Mouse (Mus musculus) CH12.LX (cell line): ENCODE results near the gene Fam171a1. TPM values are rescaled to one million over a fixed set of nuclear protein-coding genes. Genes with fewer than 3 reads are reported as not detected.

Source experiments
- DNase-seq: peaks from one replicate; pipeline ENCODE4 v3.0.0-alpha.2; 2013; ENCODE audit errors: extremely low read depth
- H3K27ac ChIP-seq: 2 replicates; pipeline ENCODE4 v1.5.1; 2012; ENCODE audit warnings: low read depth, mild to moderate bottlenecking, control low read depth, moderate library complexity; ENCODE audit not compliant: insufficient read depth
- H3K27me3 ChIP-seq: replicated peaks from 2 replicates; pipeline ENCODE3; 2012; ENCODE audit warnings: inconsistent platforms
- H3K36me3 ChIP-seq, 2 experiments: replicated peaks in 1 of 2; 2 replicates each; pipeline versions ENCODE3 to v1.6.1; 2012; ENCODE audit warnings: inconsistent platforms in 1 of 2, low read length in 1 of 2, mild to moderate bottlenecking in 1 of 2, mixed read lengths in 1 of 2, moderate library complexity in 1 of 2; ENCODE audit not compliant: control insufficient read depth in 1 of 2, insufficient read depth in 1 of 2
- H3K4me1 ChIP-seq, 2 experiments: 2 replicates each; pipeline ENCODE4 v1.6.1; 2012; ENCODE audit warnings: inconsistent platforms in 1 of 2, moderate library complexity in 1 of 2; ENCODE audit not compliant: insufficient read depth in 2 of 2, control insufficient read depth in 1 of 2
- H3K4me2 ChIP-seq: 2 replicates; pipeline ENCODE4 v1.6.1; 2012; ENCODE audit warnings: low read depth, mild to moderate bottlenecking, control low read depth; ENCODE audit not compliant: poor library complexity, insufficient read depth, severe bottlenecking
- H3K4me3 ChIP-seq, 3 experiments: fragments of 150-350 bp in 1 of 3; sonication (generic) in 1 of 3; replicated peaks in 1 of 3; 2 replicates each; pipeline versions ENCODE3 to v1.5.1; 2011 to 2012; ENCODE audit warnings: low read depth in 2 of 3, low read length in 2 of 3, mild to moderate bottlenecking in 2 of 3, moderate library complexity in 2 of 3, control low read depth in 1 of 3, improper control_type of control experiment in 1 of 3, inconsistent platforms in 1 of 3, mixed read lengths in 1 of 3; ENCODE audit not compliant: poor library complexity in 1 of 3
- H3K79me2 ChIP-seq: replicated peaks from 2 replicates; pipeline ENCODE4 v1.6.1; 2012; ENCODE audit warnings: mild to moderate bottlenecking, moderate library complexity; ENCODE audit not compliant: control insufficient read depth, poor library complexity, insufficient read depth, severe bottlenecking; ENCODE audit errors: extremely low read depth
- H3K9ac ChIP-seq: 2 replicates; pipeline ENCODE4 v1.6.1; 2012; ENCODE audit warnings: low read depth, mild to moderate bottlenecking, control low read depth, moderate library complexity; ENCODE audit not compliant: insufficient read depth
- H3K9me3 ChIP-seq: replicated peaks from 2 replicates; pipeline ENCODE3; 2012; ENCODE audit warnings: low read length, inconsistent platforms, mixed read lengths
- BHLHE40 ChIP-seq: IDR thresholded peaks from 2 replicates; pipeline ENCODE4 v1.6.1; 2011; ENCODE audit warnings: mild to moderate bottlenecking, low read depth, low read length, improper control_type of control experiment
- CHD1 ChIP-seq: IDR thresholded peaks from 2 replicates; pipeline ENCODE4 v1.6.1; 2012; ENCODE audit warnings: low read depth, low read length, improper control_type of control experiment, inconsistent platforms
- EP300 ChIP-seq: IDR thresholded peaks from 2 replicates; pipeline ENCODE4 v1.6.1; 2011; ENCODE audit warnings: low read length, improper control_type of control experiment
- ETS1 ChIP-seq: conservative IDR thresholded peaks from 2 replicates; pipeline ENCODE4 v1.6.1; 2012; ENCODE audit warnings: low read depth, mild to moderate bottlenecking, inconsistent platforms, low read length, improper control_type of control experiment, moderate library complexity
- HCFC1 ChIP-seq: IDR thresholded peaks from 2 replicates; pipeline ENCODE4 v1.6.1; 2012; ENCODE audit warnings: low read depth, mild to moderate bottlenecking, inconsistent platforms, low read length, improper control_type of control experiment
- IRF4 ChIP-seq: IDR thresholded peaks from 2 replicates; pipeline ENCODE4 v1.6.1; 2014; ENCODE audit warnings: low read depth, mild to moderate bottlenecking, inconsistent platforms, low read length, improper control_type of control experiment
- JUN ChIP-seq: IDR thresholded peaks from 2 replicates; pipeline ENCODE4 v1.6.1; 2011; ENCODE audit warnings: low read depth, mild to moderate bottlenecking, low read length, improper control_type of control experiment, moderate library complexity; ENCODE audit not compliant: insufficient read depth
- JUND ChIP-seq: conservative IDR thresholded peaks from 2 replicates; pipeline ENCODE4 v1.6.1; 2011; ENCODE audit warnings: low read depth, low read length, improper control_type of control experiment
- KAT2A ChIP-seq: IDR thresholded peaks from 2 replicates; pipeline ENCODE4 v1.6.1; 2012; ENCODE audit warnings: low read length, improper control_type of control experiment, inconsistent platforms; ENCODE audit not compliant: insufficient replicate concordance
- MAX ChIP-seq: IDR thresholded peaks from 2 replicates; pipeline ENCODE4 v1.6.1; 2011; ENCODE audit warnings: low read length, improper control_type of control experiment
- MAZ ChIP-seq: IDR thresholded peaks from 2 replicates; pipeline ENCODE4 v1.6.1; 2012; ENCODE audit warnings: low read depth, mild to moderate bottlenecking, inconsistent platforms, low read length, improper control_type of control experiment, moderate library complexity
- NELFE ChIP-seq: IDR thresholded peaks from 2 replicates; pipeline ENCODE4 v1.6.1; 2011; ENCODE audit warnings: low read depth, low read length, improper control_type of control experiment
- NRF1 ChIP-seq: IDR thresholded peaks from 2 replicates; pipeline ENCODE4 v1.6.1; 2014; ENCODE audit warnings: low read depth, mild to moderate bottlenecking, inconsistent platforms, low read length, improper control_type of control experiment, moderate library complexity
- PAX5 ChIP-seq: IDR thresholded peaks from 2 replicates; pipeline ENCODE4 v1.6.1; 2012; ENCODE audit warnings: low read length, inconsistent platforms, mixed read lengths
- RCOR1 ChIP-seq: conservative IDR thresholded peaks from 2 replicates; pipeline ENCODE4 v1.6.1; 2012; ENCODE audit warnings: low read depth, mild to moderate bottlenecking, inconsistent platforms, low read length, improper control_type of control experiment
- SIN3A ChIP-seq: IDR thresholded peaks from 2 replicates; pipeline ENCODE4 v1.6.1; 2012; ENCODE audit warnings: low read length, improper control_type of control experiment, inconsistent platforms
- SMC3 ChIP-seq: IDR thresholded peaks from 2 replicates; pipeline ENCODE4 v1.6.1; 2011; ENCODE audit warnings: low read depth, low read length, improper control_type of control experiment
- TBP ChIP-seq: conservative IDR thresholded peaks from 2 replicates; pipeline ENCODE4 v1.6.1; 2011; ENCODE audit warnings: low read depth, low read length, improper control_type of control experiment
- TCF12 ChIP-seq: IDR thresholded peaks from 2 replicates; pipeline ENCODE4 v1.6.1; 2014; ENCODE audit warnings: low read depth, mild to moderate bottlenecking, inconsistent platforms, low read length, improper control_type of control experiment
- ZKSCAN1 ChIP-seq: IDR thresholded peaks from 2 replicates; pipeline ENCODE4 v1.6.1; 2012; ENCODE audit warnings: low read depth, inconsistent platforms, low read length, improper control_type of control experiment, borderline replicate concordance
- ZMIZ1 ChIP-seq: IDR thresholded peaks from 2 replicates; pipeline ENCODE4 v1.6.1; 2012; ENCODE audit warnings: low read depth, mild to moderate bottlenecking, inconsistent platforms, low read length, improper control_type of control experiment
- ZNF384 ChIP-seq: IDR thresholded peaks from 2 replicates; pipeline ENCODE4 v1.6.1; 2012; ENCODE audit warnings: low read depth, low read length, improper control_type of control experiment, inconsistent platforms
- dilution Hi-C: fragments of 300-500 bp; cut with MboI; formaldehyde crosslinking; loops from 2 replicates; pipeline ENCODE4 v1.14.3; 2020; ENCODE audit warnings: low sequenced_read_pairs; ENCODE audit not compliant: extremely low pct_unique_long_range_greater_than_20kb, extremely low pct_ligation_motif_present
- in situ Hi-C: fragments of 300-500 bp; cut with MboI; formaldehyde crosslinking; loops from 3 replicates; pipeline ENCODE4 v1.14.3; 2019; ENCODE audit warnings: low sequenced_read_pairs, low pct_ligation_motif_present, low pct_unique_long_range_greater_than_20kb, mixed read lengths
- polyA plus RNA-seq: library from polyadenylated mRNA; unstranded; fragments of >175 nt; gene quantifications from 2 replicates; pipeline ENCODE4 v1.2.1, GENCODE M21; 2012; ENCODE audit warnings: low read depth; ENCODE audit not compliant: insufficient read length
- total RNA-seq, 2 experiments: library from RNA; depleted of rRNA; stranded (reverse); fragments of 300-350 nt in 1 of 2; fragments of >200 nt in 1 of 2; gene quantifications; 2 replicates each; pipeline ENCODE4 v1.2.3; 2012 to 2014

Gene Fam171a1
- total and polyA plus RNA-seq, 3 experiments: 0.59 to 3.2 (median 1.8) TPM

DNA sequence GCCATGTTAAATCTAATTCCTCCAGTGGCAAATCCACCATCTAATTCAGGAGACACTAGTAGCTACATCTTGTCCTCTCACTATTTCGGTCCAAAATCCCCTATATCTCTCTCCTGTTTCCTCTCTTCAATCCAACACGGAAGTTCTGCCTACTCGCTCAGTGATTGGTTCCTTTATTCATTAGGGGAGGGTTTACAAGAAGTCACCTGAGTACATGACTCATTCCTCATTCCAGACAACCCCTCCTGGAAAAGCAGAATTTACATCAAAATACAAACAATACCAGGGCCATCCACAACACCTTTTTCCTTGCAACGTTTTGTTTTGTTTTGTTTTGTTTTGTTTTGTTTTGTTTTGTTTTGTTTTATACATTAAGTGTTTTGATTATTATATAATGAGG, 14.1 kb upstream of the Fam171a1 start:
- no peak overlapping the region for H3K4me3 ChIP-seq
- in situ Hi-C loops (no loop called here), dilution Hi-C loops (no loop called here)

DNA sequence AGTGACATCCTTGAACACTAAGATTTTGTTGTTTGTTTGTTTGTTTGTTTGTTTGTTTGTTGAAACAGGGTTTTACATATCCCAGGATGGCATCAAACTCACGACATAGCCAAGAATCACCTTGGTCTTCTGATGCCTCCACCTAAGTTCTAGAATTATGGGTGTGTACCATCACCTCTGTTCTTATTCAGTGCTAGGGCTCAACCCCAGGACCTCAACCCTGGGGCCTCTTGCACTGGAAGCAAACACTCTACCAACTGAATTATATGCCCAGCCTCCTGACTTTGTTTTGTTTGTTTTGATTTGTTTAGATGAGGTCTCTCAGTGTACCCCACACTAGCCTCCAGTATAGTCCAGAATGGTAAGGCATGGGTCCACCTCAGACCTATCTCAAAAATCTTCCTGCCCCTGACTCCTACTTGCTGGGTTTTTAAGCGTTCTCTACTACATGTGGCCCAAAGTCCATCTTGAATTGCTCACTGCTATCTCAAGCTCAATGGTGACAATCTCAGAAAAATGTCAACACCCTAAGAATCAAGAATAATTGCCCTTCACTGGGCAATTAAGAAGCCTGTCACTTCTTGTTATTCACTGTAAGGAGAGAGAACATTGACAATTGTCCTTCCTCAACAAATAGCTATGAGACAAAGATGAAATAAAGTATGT, 12.6 kb upstream of the Fam171a1 start:
- Histone ChIP-seq H3K9ac (no peak overlapping the region), H3K27ac (no peak overlapping the region), H3K4me2 (no peak overlapping the region), H3K4me3 (no peak overlapping the region), H3K79me2 (no peaks in the 10 kb centered on the region), H3K36me3 (no peaks in the 10 kb centered on the region), H3K4me1 (no peaks in the 10 kb centered on the region), H3K27me3 (no peaks in the 10 kb centered on the region), H3K9me3 (no peaks in the 10 kb centered on the region)
- dilution Hi-C loops (no loop called here), in situ Hi-C loops (no loop called here)
- DNase-seq: no peak
- TF ChIP-seq JUND: no peak
- TF ChIP-seq EP300: no peak
- TF ChIP-seq ZMIZ1: no peak
- no peak for TF ChIP-seq HCFC1
- TF ChIP-seq TCF12: no peak
- TF ChIP-seq SMC3: no peak
- no peak for TF ChIP-seq IRF4
- TF ChIP-seq NRF1: no peak
- no peak for TF ChIP-seq SIN3A
- no peak for TF ChIP-seq MAZ
- no peak for TF ChIP-seq NELFE
- TF ChIP-seq TBP: no peak
- TF ChIP-seq CHD1: no peak
- no peak for TF ChIP-seq MAX
- no peak for TF ChIP-seq BHLHE40
- TF ChIP-seq ETS1: no peak
- no peak for TF ChIP-seq JUN
- TF ChIP-seq RCOR1: no peak
- TF ChIP-seq ZKSCAN1: no peak

More for the DNA sequence above, 14.1 kb upstream of the Fam171a1 start:
- no peaks in the 10 kb centered on the region for H3K27me3 ChIP-seq
- no peaks in the 10 kb centered on the region for H3K36me3 ChIP-seq
- no peaks in the 10 kb centered on the region for H3K9me3 ChIP-seq
- no peaks in the 10 kb centered on the region for H3K4me1 ChIP-seq
- H3K79me2 ChIP-seq: no peaks in the 10 kb centered on the region
- no peak for TF ChIP-seq KAT2A
- no peak for TF ChIP-seq PAX5
- no peak for TF ChIP-seq JUN
- no peak for TF ChIP-seq BHLHE40
- no peak for TF ChIP-seq EP300
- no peak for TF ChIP-seq ZNF384
- TF ChIP-seq SIN3A: no peak
- no peak overlapping the region for H3K9ac ChIP-seq
- no peak overlapping the region for H3K27ac ChIP-seq
- H3K4me2 ChIP-seq: no peak overlapping the region
- no peak for DNase-seq
